Mouse (Mus musculus) activated CD4-positive, CD25-positive, alpha-beta regulatory T cell, adult 4 months (primary cell): ENCODE results near the gene Hist1h2ak. TPM values are rescaled to one million over a fixed set of nuclear protein-coding genes. Genes with fewer than 3 reads are reported as not detected.
"Not testable (repeated sequence)": the region's sequence is repeated elsewhere in the genome, so short reads cannot be mapped to it uniquely, and the experiment has no call there.

Experiments used
- ATAC-seq: one replicate; pipeline ENCODE4 v1.8.0; 2017
- polyA plus RNA-seq, 2 experiments: library from polyadenylated mRNA; unstranded; fragments of 100-300 nt; shearing (Covaris generic); gene quantifications; one replicate each; pipeline ENCODE4 v1.2.1; 2017

Gene Hist1h2ak
- polyA plus RNA-seq, 2 experiments from 2014 or later: 2.5 to 3.5 TPM

GRCm38 (mm10) chr13:21755707-21756106, 2.1 kb upstream of the Hist1h2ak start:
- no peak for ATAC-seq

DNA sequence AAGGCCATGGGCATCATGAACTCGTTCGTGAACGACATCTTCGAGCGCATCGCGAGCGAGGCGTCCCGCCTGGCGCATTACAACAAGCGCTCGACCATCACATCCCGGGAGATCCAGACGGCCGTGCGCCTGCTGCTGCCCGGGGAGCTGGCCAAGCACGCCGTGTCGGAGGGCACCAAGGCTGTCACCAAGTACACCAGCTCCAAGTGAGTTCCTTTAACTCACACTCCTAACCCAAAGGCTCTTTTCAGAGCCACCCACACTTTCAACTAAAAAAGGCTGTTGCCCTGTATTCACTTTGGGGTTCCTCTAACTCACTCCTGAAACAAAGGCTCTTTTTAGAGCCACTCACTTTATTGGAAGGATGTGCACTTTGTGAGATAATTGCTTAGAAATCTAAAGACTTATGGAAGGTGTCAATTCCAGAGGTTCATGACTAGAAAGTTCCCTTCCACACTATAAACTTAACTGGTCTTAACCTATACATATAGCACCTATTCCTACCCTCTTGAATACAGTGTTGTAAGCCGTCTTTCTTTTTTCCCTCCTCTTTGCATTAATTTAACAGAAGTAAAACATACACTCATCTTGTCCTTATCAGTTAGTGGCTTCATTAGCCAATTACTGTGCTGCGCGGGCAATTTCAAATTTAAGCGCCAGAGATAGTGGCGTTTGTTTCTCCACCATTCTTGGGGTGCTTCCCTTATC, 821 bp upstream of the Hist1h2ak start:
- ATAC-seq: not testable (repeated sequence)

GRCm38 (mm10) chr13:21753051-21753523, 540 bp downstream of the Hist1h2ak start:
- no peak for ATAC-seq

GRCm38 (mm10) chr13:21752356-21752755, 1.3 kb downstream of the Hist1h2ak start:
- ATAC-seq: no peak

DNA sequence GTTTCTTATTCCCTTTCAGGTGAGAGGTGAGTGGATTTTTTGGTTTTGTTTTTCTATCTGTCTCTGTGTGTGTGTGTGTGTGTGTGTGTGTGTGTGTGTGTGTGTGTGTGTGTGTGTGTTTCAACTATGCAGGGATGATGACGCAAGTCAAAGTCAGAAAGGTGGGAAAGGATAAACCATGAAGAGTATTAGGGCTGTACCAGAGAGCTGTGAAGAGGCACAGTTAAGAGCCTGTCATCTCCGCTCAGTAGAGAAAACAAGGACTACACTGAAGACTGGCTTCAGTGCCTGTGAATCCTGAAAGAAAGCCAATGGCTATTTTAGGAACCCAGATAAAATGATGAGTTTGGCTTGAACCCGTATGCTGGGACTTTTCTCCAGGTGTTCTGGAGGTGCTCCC, 1.8 kb downstream of the Hist1h2ak start:
- ATAC-seq: no peak

DNA sequence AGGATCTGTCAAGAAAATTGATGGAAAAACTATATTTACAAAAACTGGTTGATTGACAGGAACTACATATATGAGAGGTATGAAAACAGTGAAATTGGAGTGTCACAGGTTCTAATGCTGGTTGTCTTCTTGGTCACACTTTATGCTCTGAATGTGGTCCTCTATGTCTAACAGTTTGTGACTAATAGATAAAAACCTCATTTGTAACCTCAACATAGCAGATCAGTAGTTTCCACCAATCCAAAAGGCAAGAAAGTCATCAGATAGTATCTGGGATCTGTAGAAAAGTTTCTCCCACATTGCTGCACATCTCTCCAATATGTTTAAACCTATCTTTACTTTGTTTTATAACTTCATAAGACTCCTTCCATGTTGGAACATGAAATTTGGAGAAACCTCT, 2.2 kb downstream of the Hist1h2ak start:
- no peak for ATAC-seq

DNA sequence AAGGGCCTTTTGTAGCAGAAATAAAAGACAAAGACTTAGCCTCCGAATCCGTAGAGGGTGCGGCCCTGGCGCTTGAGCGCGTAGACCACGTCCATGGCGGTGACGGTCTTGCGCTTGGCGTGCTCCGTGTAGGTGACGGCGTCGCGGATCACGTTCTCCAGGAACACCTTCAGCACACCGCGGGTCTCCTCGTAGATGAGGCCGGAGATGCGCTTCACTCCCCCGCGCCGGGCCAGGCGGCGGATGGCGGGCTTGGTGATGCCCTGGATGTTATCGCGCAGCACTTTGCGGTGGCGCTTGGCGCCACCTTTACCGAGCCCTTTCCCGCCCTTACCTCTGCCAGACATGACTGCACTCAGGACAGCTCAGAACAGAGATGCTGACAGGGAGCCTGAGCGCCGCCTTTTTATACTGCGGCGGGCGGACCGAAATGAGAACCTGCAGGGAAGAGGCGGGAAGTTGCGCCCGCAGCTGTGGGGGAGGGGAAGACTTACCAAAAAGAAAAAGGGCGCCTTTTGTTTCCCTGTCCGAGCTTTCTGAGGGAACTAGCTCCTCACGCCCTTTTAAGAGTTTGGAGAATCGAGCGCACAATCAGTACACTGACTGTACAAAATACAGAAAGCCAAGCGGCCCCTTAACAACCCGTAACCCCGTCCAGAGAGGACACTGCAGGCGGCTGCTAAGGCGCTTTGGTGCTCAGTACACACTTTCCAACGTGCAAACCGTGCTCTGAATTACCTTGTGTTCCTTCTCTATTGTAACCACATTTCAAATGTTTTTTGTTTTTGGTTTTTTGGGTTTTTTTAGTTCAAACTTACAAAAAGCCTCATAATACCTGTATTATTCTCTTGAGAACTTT, 3.2 kb downstream of the Hist1h2ak start, which contains the start of gene Hist1h4k:
TSS of gene Hist1h4k (minus strand) at position 347 of the 859 bp plus-strand sequence.
- peak; percentile 51 for ATAC-seq

GRCm38 (mm10) chr13:21749387-21750158, 4.1 kb downstream of the Hist1h2ak start:
- ATAC-seq: no peak

DNA sequence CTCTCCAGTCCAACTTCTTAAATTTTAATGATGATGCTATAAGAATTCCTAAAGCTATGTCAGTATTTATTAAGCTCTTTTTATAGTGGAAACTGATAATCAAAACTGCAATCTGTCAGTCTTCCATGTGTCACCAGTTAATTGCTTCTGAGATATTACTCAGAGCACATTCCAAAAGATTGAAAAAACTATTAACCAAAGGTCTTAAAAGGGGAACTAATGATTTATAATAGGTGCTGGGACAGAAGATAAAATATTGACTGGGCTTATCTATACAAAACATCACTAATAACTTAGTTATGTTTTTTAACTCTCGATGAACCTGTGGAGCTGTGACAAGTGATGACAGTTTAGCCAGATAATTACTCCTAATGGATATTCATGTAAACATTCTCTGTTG, 8.6 kb downstream of the Hist1h2ak start:
- no peak for ATAC-seq

- peak; percentile 73 for ATAC-seq
Measured at GRCm38 (mm10) chr13:21734906-21735767, 18.5 kb downstream of the Hist1h2ak start, which contains the start of gene Hist1h4j. Gene Hist1h4j, plus strand, starts transcription at chr13:21735064.

DNA sequence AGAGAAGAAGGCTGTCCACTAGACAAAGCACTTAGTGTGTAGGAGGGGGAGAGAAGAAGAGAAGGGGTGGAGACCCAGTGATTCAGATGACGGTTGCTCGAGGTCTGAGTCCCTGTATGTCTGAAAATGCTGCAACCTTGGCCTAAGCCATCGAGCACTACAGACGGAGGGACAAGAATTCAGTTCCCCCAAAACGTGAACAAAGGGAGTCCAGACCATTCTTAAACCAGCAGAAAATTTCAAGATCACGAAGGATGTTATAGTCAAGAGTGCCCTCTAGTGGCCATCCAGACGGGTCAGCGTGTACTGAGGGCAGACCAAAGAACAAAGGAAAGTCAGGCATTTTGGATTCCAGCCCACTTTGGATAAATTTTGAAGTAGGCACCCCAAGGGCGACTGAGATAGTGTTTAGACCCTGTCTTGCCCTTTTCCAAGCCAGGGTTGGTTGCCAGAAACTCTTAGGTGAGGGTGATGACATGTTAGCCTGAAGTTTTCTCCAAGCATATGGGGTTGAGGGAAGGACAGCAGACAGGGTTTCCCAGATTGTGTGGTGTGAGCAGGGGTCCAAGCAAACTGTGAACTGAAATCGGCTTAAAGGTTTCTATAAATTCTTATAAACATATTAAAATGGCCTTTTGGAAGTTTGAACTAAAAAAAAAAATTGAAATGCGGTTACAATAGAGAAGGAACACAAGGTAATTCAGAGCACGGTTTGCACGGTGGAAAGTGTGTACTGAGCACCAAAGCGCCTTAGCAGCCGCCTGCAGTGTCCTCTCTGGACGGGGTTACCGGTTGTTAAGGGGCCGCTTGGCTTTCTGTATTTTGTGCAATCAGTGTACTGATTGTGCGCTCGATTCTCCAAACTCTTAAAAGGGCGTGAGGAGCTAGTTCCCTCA, 19.4 kb downstream of the Hist1h2ak start:
- peak; percentile 50 for ATAC-seq

DNA sequence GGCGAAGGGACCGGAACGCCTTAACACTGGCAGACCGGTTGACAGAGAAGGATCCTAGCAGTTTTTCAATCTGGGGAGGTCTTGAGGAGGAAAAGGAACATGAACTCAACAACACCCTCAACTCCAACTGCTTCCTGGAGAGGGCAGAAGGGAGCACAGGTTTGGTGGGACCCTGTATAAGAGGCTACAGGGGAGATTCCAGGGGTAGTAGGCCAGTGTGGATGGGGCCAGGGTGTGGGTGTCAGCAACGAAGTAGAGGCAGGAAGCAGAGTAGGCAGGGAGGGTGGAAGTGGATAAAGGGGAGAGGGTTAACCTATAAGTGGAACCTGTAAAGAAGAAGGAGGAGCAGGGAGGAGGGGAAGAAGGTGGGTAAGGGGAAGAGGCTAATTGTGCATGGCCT, 20.2 kb downstream of the Hist1h2ak start:
- no peak for ATAC-seq

DNA sequence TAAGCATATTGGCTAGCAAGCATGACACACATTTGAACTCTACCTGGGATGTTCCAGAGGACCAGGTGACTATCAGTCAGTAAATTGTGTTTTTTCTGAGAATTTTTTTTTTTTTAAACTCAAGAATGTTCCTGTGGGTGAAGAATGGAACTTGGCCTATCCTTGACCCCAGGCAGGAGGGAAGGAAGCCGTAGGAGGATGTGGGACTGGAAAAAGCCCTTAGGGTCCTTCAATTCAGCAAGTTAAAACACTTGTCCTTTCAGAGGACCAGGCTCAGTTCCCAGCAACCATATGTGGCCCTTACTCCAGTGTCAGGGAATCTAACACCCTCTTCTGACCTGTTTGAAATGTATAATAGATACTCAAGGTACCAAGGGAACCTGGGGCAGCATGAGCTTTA, 24.1 kb downstream of the Hist1h2ak start:
- no peak for ATAC-seq

GRCm38 (mm10) chr13:21727948-21728572, 25.6 kb downstream of the Hist1h2ak start:
- no peak for ATAC-seq

- ATAC-seq: no peak
Measured at GRCm38 (mm10) chr13:21722993-21723836, 30.4 kb downstream of the Hist1h2ak start.

DNA sequence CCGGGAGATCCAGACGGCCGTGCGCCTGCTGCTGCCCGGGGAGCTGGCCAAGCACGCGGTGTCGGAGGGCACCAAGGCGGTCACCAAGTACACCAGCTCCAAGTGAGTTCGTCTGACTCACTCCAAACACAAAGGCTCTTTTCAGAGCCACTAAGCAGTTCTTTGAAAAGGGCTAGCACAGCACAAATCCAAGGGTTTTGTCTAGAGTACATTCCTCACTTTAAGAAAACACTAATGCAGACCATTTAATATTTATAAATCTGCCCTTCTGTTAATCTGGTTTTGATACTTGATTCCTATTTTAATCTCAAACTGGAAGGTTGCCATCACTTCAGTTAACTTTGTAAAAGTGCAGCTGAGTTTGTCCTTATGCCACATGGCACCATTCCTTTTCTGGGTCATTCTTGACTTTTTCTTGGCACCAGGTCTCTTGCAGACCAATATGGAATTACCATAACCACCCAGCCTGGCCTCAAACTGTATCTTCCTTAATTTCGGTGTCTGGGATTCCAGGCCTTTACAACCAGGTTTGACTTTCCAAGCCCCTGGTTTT, 31.2 kb downstream of the Hist1h2ak start:
- no peak for ATAC-seq

- ATAC-seq: peak; percentile 94
Measured at GRCm38 (mm10) chr13:21721757-21722372, 31.8 kb downstream of the Hist1h2ak start, which contains the start of gene Hist1h2bm. Gene Hist1h2bm, plus strand, starts transcription at chr13:21722044.

DNA sequence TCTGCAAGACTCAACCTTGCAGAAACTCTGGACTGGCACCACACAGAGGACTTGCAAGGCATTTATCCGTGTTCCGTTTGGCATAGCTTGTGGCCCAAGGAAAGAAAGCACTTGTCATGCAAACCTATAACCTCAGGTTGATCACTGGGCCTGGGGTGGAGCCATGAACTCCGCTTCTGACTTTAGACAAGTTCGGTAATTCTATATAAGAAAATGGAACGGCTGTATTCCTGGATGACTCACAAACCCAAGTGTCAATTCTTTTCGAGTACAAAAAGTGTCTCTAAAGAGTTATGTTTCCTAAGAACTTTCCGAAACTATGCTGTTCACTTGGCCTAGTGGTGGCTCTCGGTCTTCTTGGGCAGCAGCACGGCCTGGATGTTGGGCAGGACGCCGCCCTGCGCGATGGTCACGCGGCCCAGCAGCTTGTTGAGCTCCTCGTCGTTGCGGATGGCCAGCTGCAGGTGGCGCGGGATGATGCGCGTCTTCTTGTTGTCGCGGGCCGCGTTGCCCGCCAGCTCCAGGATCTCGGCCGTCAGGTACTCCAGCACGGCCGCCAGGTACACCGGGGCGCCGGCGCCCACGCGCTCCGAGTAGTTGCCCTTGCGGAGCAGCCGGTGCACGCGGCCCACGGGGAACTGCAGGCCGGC, 32.4 kb downstream of the Hist1h2ak start:
- peak; percentile 11 for ATAC-seq
